15 mouse cellular contexts compared by ENCODE assay signal in genomic region chr6:100027524-100027923, GRCm38 (mm10).
"Had no signal": no experiment of that assay in that cellular context is flagged by ENCODE, and none has a peak within 500 bp of the region (broad histone marks: within the 10 kb centered on the region; RNA-seq: fewer than 3 reads in every experiment).

No protein-coding gene starts in this region.

- H3K4me1 ChIP-seq: stomach, embryonic 15.5 days had no signal

- H3K4me2 ChIP-seq: neural tube, embryonic 15.5 days; stomach, embryonic 15.5 days had no signal

- H3K9ac ChIP-seq: neural tube, embryonic 15.5 days; stomach, embryonic 15.5 days had no signal

- H3K4me3 ChIP-seq: neural tube, embryonic 15.5 days; stomach, embryonic 15.5 days had no signal

- H3K9me3 ChIP-seq: neural tube, embryonic 15.5 days; stomach, embryonic 15.5 days had no signal

- DNase-seq: retina, postnatal 1 day; right cerebral cortex, adult 18-20 months; right cerebral cortex, postnatal 14 days; right cerebral cortex, postnatal 25 days; right cerebral cortex, postnatal 4 days; spleen, adult 18-20 months; thymus, adult 18-20 months; thymus, adult 2 months; thymus, postnatal 14 days; thymus, postnatal 25 days; thymus, postnatal 36 days; thymus, postnatal 4 days had no signal

- H3K27ac ChIP-seq: neural tube, embryonic 15.5 days; stomach, embryonic 15.5 days; stomach, postnatal 0 days had no signal

- H3K36me3 ChIP-seq: neural tube, embryonic 15.5 days; stomach, embryonic 15.5 days had no signal

- H3K27me3 ChIP-seq: stomach, embryonic 15.5 days had no signal
